Mouse (Mus musculus) lung, postnatal 0 days (tissue): ENCODE measurements around the gene Agr2. TPM values are rescaled to one million over a fixed set of nuclear protein-coding genes. Genes with fewer than 3 reads are reported as not detected.

ENCODE experiments used
- ATAC-seq: fragments of 200-750 bp; cut with Nextera tagmentation; 2 replicates; pipeline ENCODE4 v1.8.0; 2017; ENCODE audit warnings: moderate library complexity
- DNase-seq: peaks from one replicate; pipeline ENCODE4 v3.0.0-alpha.2; 2016; ENCODE audit warnings: low spot score
- H3K27ac ChIP-seq: fragments of 300-500 bp; sonication (generic); 2 replicates; pipeline ENCODE4 v1.5.1; 2014; ENCODE audit warnings: antibody characterized with exemption, mild to moderate bottlenecking, low read length, mixed read lengths
- H3K27me3 ChIP-seq: fragments of 300-500 bp; sonication (generic); replicated peaks from 2 replicates; pipeline ENCODE4 v1.6.1; 2014; ENCODE audit warnings: low read length, mixed read lengths; ENCODE audit not compliant: insufficient read depth
- H3K36me3 ChIP-seq: fragments of 300-500 bp; sonication (generic); 2 replicates; pipeline ENCODE4 v1.6.1; 2014; ENCODE audit warnings: low read length, mixed read lengths; ENCODE audit not compliant: insufficient read depth
- H3K4me1 ChIP-seq: fragments of 300-500 bp; sonication (generic); 2 replicates; pipeline ENCODE4 v1.6.1; 2014; ENCODE audit warnings: antibody characterized with exemption, low read depth, low read length, mixed read lengths; ENCODE audit not compliant: insufficient read depth
- H3K4me2 ChIP-seq: fragments of 300-500 bp; sonication (generic); replicated peaks from 2 replicates; pipeline ENCODE4 v1.6.1; 2014; ENCODE audit warnings: low read depth, mild to moderate bottlenecking, low read length, moderate library complexity, mixed read lengths
- H3K4me3 ChIP-seq: fragments of 300-500 bp; sonication (generic); 2 replicates; pipeline ENCODE4 v1.5.1; 2014; ENCODE audit warnings: low read depth, low read length
- H3K9ac ChIP-seq: fragments of 300-500 bp; sonication (generic); replicated peaks from 2 replicates; pipeline ENCODE4 v1.6.1; 2014; ENCODE audit warnings: low read depth, mild to moderate bottlenecking
- H3K9me3 ChIP-seq: fragments of 300-500 bp; sonication (generic); 2 replicates; pipeline ENCODE4 v1.6.1; 2016; ENCODE audit warnings: low read length, mixed read lengths
- CTCF ChIP-seq: IDR thresholded peaks from 2 replicates; pipeline ENCODE4 v1.5.1; 2016; ENCODE audit warnings: antibody characterized with exemption, mild to moderate bottlenecking
- EP300 ChIP-seq: IDR thresholded peaks from 2 replicates; pipeline ENCODE4 v1.6.1; 2016; ENCODE audit warnings: antibody characterized with exemption, mild to moderate bottlenecking, control low read depth
- WGBS: fragments of 180-500 bp; shearing (Covaris S2); extraction: QIAGEN DNeasy Blood & Tissue Kit; methylation state at CpG from one replicate; pipeline ENCODE4 v1.1.7; 2014; 5-methylcytosine and 5-hydroxymethylcytosine counted together
- polyA plus RNA-seq: library from polyadenylated mRNA; unstranded; fragments of >200 nt; fragmentation: Nextera tagmentation; extraction: Ambion mirVana; gene quantifications from 2 replicates; pipeline ENCODE4 v1.2.1, GENCODE M21; 2015

Agr2 gene
- polyA plus RNA-seq, 1 experiment from 2014 or later, result 5.8 TPM

DNA sequence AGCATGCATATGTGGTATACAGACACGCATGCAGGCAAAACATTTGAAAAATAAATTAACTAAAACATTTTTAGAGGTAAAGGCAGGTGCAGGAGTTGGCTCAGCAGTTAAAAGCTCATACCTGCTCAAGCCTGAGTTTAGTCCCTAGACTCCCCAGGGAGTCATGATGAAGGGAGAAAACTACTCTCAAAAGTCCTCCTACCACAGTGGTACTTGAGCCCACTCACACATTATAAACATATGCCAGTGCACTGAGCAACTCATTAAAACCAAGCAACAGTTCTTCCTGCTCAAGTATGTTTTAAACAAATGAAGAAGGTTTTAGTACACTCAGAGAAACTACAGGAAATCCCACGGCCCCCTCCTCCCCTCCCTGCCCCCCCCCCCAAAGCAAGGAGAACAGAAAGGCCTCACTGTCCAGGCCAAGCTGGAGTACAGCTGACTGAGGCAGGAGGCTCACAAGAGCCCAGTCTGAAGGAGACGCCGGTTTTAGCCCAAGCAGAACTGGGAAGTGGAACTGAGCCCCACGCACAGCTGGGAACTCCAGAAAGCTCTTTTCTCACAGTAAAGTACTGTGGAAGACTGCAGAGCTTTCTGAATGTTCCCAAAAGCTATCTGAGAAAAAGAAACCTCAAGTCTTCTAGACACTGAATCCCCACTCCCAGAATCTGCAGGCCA lies 36.4 kb downstream of the Agr2 start:
- no peaks in the 10 kb centered on the region for H3K27me3 ChIP-seq
- H3K4me2 ChIP-seq, result peak overlapping the region; percentile 14; the same call in 1 of the 2 replicates
- no peak overlapping the region for H3K9ac ChIP-seq
- H3K4me3 ChIP-seq, result no peak overlapping the region
- no peak for TF ChIP-seq EP300
- TF ChIP-seq CTCF, result no peak
- H3K9me3 ChIP-seq, result no peaks in the 10 kb centered on the region
- WGBS, result 32% methylated on average over 5 of the region's 5 CpGs
- H3K27ac ChIP-seq, result peak overlapping the region; percentile 72
- peak; percentile 54 for ATAC-seq
- peaks cover 11% of the 10 kb centered on the region; the same call in 1 of the 2 replicates for H3K4me1 ChIP-seq
- H3K36me3 ChIP-seq, result no peaks in the 10 kb centered on the region
- no peak for DNase-seq

GRCm38 (mm10) chr12:36029687-36030086 lies 37.0 kb downstream of the Agr2 start:
- Histone ChIP-seq H3K4me1 (peaks cover 11% of the 10 kb centered on the region; the same call in 1 of the 2 replicates), H3K9ac (no peak overlapping the region), H3K4me3 (no peak overlapping the region), H3K27ac (no peak overlapping the region), H3K4me2 (peak overlapping the region; percentile 14; the same call in 1 of the 2 replicates), H3K36me3 (no peaks in the 10 kb centered on the region), H3K27me3 (no peaks in the 10 kb centered on the region), H3K9me3 (no peaks in the 10 kb centered on the region)
- TF ChIP-seq CTCF, result no peak
- TF ChIP-seq EP300, result no peak
- 36% methylated on average over 4 of the region's 6 CpGs for WGBS
- DNase-seq (no peak), ATAC-seq (peak; percentile 34; the same call in 1 of the 2 replicates)

DNA sequence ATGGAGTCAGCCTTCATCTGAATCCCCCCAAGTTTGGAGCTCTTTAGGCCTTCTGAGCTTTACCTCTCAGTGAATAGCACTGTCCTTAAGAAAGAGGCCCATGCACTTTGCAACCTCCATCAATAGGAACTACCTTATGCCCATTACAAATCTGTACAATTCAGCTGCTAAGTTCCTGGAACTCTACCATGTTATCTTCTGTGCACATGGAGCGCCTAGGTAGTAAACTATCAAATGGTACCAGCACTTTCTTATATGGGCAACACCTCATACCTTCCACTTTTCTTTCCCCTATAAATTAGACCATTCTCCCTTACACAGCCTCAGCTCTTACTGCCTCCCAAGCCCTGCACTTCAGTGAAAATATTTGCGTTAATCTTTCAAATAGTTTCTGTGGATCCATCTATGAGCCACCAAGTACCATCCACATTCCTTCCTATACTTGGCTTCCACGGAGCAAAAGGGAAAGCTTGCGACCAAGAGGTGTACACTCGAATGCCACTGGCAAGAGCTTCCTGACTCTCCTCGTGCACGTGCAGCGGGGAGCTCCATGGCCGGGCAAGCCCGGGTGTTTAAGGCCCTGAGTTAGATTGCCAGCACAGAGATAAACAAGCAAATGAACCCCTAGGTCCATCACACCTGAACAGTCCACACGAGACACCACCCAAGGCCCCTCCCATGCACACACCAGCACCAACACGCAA lies 38.1 kb downstream of the Agr2 start:
- peaks cover 11% of the 10 kb centered on the region; the same call in 1 of the 2 replicates for H3K4me1 ChIP-seq
- H3K9ac ChIP-seq, result no peak overlapping the region
- H3K4me2 ChIP-seq, result no peak overlapping the region
- no peak overlapping the region for H3K4me3 ChIP-seq
- peak; percentile 64 for DNase-seq
- no peaks in the 10 kb centered on the region for H3K27me3 ChIP-seq
- ATAC-seq, result peak; percentile 78
- no peaks in the 10 kb centered on the region for H3K9me3 ChIP-seq
- WGBS, result 48% methylated on average over 12 of the region's 12 CpGs
- H3K36me3 ChIP-seq, result no peaks in the 10 kb centered on the region
- H3K27ac ChIP-seq, result peak overlapping the region; percentile 44
- TF ChIP-seq CTCF (no peak), EP300 (peak; percentile 64; the same call in 1 of the 2 replicates)

DNA sequence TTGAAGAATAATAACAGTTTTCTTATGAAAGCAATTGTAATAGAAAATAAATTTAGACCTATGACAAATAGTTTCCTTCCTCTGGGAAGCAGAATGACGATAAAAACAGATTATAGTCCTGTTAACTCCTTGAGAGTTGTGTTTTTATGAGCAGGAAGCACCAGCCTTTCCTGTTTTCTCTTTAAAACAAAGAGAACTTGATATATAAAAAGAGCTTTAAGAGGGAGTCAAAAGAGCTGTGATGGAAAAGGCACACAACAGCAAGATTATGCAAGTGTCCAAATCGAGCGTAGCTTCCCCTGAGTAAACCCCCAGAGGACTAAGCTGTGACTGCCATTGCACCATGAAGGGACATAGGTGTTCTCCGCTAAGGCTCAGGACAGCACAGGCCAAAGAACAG lies 39.7 kb downstream of the Agr2 start:
- Histone ChIP-seq H3K9ac (no peak overlapping the region), H3K27ac (peak overlapping the region; percentile 52), H3K27me3 (no peaks in the 10 kb centered on the region), H3K4me1 (peaks cover 11% of the 10 kb centered on the region; the same call in 1 of the 2 replicates), H3K4me3 (no peak overlapping the region), H3K4me2 (no peak overlapping the region), H3K36me3 (no peaks in the 10 kb centered on the region), H3K9me3 (no peaks in the 10 kb centered on the region)
- TF ChIP-seq EP300, result peak; percentile 80
- TF ChIP-seq CTCF, result no peak
- ATAC-seq (peak; percentile 30), DNase-seq (peak; percentile 60)
- 44% methylated on average over 4 of the region's 4 CpGs for WGBS

DNA sequence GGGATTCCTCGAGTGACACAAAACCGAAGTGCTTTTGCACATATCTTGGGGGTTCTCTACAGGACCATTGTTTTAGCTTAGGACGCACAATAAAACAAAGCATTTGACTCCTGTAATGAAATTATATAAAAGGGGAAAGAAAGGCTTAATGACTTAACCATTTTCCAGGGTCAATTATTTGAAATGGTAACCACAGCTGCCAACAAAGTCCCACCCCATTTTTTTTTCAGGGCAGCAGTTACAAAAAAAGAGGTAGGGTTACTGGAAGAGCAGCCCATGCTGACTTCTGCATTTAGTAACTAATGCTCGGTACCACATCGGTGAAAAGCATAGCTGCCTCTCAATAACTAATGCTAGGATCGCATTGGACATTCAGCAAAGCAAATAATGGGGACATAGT lies 42.8 kb downstream of the Agr2 start:
- Histone ChIP-seq H3K27ac (no peak overlapping the region), H3K4me1 (peaks cover 5% of the 10 kb centered on the region; the same call in 1 of the 2 replicates), H3K36me3 (no peaks in the 10 kb centered on the region), H3K4me2 (no peak overlapping the region), H3K9ac (no peak overlapping the region), H3K4me3 (no peak overlapping the region), H3K9me3 (no peaks in the 10 kb centered on the region), H3K27me3 (no peaks in the 10 kb centered on the region)
- TF ChIP-seq CTCF (no peak), EP300 (no peak)
- DNase-seq, result no peak
- 90% methylated on average over 6 of the region's 6 CpGs for WGBS
- ATAC-seq, result no peak

GRCm38 (mm10) chr12:36036121-36036520 lies 43.4 kb downstream of the Agr2 start:
- Histone ChIP-seq H3K9ac (no peak overlapping the region), H3K4me2 (no peak overlapping the region), H3K27ac (no peak overlapping the region), H3K4me1 (0 out of 2 replicates have a peak, but pooled peaks cover 3% of the 10 kb centered on the region), H3K9me3 (no peaks in the 10 kb centered on the region), H3K4me3 (no peak overlapping the region), H3K36me3 (no peaks in the 10 kb centered on the region), H3K27me3 (no peaks in the 10 kb centered on the region)
- ATAC-seq (no peak), DNase-seq (no peak)
- TF ChIP-seq CTCF, result no peak
- TF ChIP-seq EP300, result no peak
- WGBS, result 97% methylated on average over 7 of the region's 7 CpGs
